Mouse (Mus musculus) midbrain, embryonic 14.5 days (tissue): ENCODE measurements around the gene Mgll. TPM values are rescaled to one million over a fixed set of nuclear protein-coding genes. Genes with fewer than 3 reads are reported as not detected.

Source experiments
- ATAC-seq: fragments of 200-750 bp; cut with Nextera tagmentation; 2 replicates; pipeline ENCODE4 v1.8.0; 2017; ENCODE audit warnings: moderate number of reproducible peaks, moderate library complexity; ENCODE audit not compliant: low FRiP score, low TSS enrichment
- DNase-seq: peaks from one replicate; pipeline ENCODE4 v3.0.0-alpha.2; 2015
- H3K27ac ChIP-seq: fragments of 300-500 bp; sonication (generic); replicated peaks from 2 replicates; pipeline ENCODE4 v1.5.1; 2014; ENCODE audit warnings: mild to moderate bottlenecking, low read depth, low read length, moderate library complexity
- H3K27me3 ChIP-seq: fragments of 300-500 bp; sonication (generic); 2 replicates; pipeline ENCODE4 v1.6.1; 2014; ENCODE audit warnings: low read length, control low read depth, mixed read lengths; ENCODE audit not compliant: control insufficient read depth, insufficient read depth
- H3K36me3 ChIP-seq: fragments of 300-500 bp; sonication (generic); 2 replicates; pipeline ENCODE4 v1.6.1; 2014; ENCODE audit warnings: low read length, control low read depth; ENCODE audit not compliant: control insufficient read depth, insufficient read depth
- H3K4me1 ChIP-seq: fragments of 300-500 bp; sonication (generic); 2 replicates; pipeline ENCODE4 v1.6.1; 2014; ENCODE audit warnings: mild to moderate bottlenecking, antibody characterized with exemption, low read length, control low read depth; ENCODE audit not compliant: control insufficient read depth, insufficient read depth
- H3K4me2 ChIP-seq: fragments of 300-500 bp; sonication (generic); 2 replicates; pipeline ENCODE4 v1.6.1; 2014; ENCODE audit warnings: mild to moderate bottlenecking, low read length, moderate library complexity
- H3K4me3 ChIP-seq: fragments of 300-500 bp; sonication (generic); replicated peaks from 2 replicates; pipeline ENCODE4 v1.5.1; 2014; ENCODE audit warnings: low read depth, low read length
- H3K9ac ChIP-seq: fragments of 300-500 bp; sonication (generic); replicated peaks from 2 replicates; pipeline ENCODE4 v1.6.1; 2014; ENCODE audit warnings: mild to moderate bottlenecking, low read length, moderate library complexity
- H3K9me3 ChIP-seq: fragments of 300-500 bp; sonication (generic); 2 replicates; pipeline ENCODE4 v1.6.1; 2016; ENCODE audit warnings: low read length, control low read depth, mixed read lengths; ENCODE audit not compliant: control insufficient read depth
- WGBS: fragments of 180-500 bp; shearing (Covaris S2); extraction: QIAGEN DNeasy Blood & Tissue Kit; methylation state at CpG from one replicate; pipeline ENCODE4 v1.1.7; 2014; 5-methylcytosine and 5-hydroxymethylcytosine counted together
- polyA plus RNA-seq: library from polyadenylated mRNA; unstranded; fragments of >200 nt; fragmentation: Nextera tagmentation; extraction: Ambion mirVana; gene quantifications from 2 replicates; pipeline ENCODE4 v1.2.1, GENCODE M21; 2014

Gene Mgll
- polyA plus RNA-seq, 1 experiment from 2014 or later, result 21.5 TPM

DNA sequence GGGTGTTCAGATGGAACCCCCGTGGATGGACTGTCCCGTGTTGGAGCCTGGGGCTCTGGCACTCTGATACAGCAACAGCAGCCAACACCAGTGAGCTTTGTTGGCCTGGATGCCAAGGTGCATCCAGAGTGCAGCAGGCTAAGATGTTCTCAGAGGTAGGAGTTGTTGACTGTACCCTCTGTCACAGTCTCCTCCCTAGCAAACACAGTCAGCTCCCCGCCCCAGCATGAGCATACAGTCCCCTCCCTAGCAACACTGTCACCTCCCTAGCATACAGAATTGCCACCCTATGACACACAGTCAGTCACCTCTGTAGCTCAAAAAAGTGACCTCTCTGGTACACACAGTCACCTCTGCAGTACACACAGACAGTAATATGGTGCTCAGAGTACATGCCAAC lies 92.7 kb downstream of the Mgll start:
- Histone ChIP-seq H3K27me3 (no peaks in the 10 kb centered on the region), H3K4me1 (no peaks in the 10 kb centered on the region), H3K4me2 (no peak overlapping the region), H3K9ac (no peak overlapping the region), H3K9me3 (no peaks in the 10 kb centered on the region), H3K27ac (no peak overlapping the region), H3K4me3 (no peak overlapping the region), H3K36me3 (no peaks in the 10 kb centered on the region)
- WGBS, result 87% methylated on average over 3 of the region's 3 CpGs
- DNase-seq (no peak), ATAC-seq (no peak)

DNA sequence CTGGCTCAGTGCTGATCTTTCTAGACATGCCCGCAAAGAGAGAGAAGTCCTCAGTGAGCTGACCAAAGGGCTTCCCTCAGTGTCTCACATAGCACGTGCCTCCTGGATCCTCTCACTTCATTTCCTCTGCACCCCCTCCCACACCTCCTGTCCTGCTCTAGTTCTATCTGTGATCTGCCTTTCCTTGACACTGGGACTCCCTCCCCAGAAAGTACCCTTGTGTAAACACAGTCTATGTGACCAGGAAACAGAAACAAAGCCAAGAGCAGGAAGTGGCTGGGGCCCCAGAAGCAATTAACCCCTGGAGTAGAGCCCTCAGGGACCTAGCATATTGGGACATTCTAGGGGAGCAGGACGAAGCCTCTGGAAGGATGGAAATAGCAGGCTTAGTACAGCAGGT lies 96.6 kb downstream of the Mgll start:
- Histone ChIP-seq H3K4me2 (no peak overlapping the region), H3K27ac (no peak overlapping the region), H3K4me3 (no peak overlapping the region), H3K27me3 (no peaks in the 10 kb centered on the region), H3K4me1 (no peaks in the 10 kb centered on the region), H3K9me3 (no peaks in the 10 kb centered on the region), H3K36me3 (no peaks in the 10 kb centered on the region), H3K9ac (no peak overlapping the region)
- ATAC-seq, result no peak
- WGBS, result 76% methylated on average over 3 of the region's 3 CpGs
- no peak for DNase-seq

DNA sequence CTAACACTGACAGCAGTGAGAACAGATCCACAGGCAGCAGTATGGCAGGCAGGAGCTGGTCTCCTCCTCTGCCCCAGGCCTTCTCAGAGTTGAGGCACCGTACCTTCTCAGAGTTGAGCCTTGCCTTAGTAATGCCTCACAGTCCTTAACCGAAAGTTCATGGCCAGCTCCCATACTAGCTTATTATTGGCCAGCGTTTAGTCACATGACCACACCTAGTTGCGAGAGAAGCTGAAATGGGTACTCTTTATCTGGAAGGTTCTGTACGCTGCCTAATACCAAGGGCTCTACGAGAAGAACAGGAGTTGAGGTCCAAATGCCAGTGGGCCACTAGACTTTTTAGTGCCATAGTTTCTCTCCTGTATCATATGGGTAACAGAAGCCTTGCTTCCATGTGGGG lies 97.1 kb downstream of the Mgll start:
- Histone ChIP-seq H3K4me3 (no peak overlapping the region), H3K9ac (no peak overlapping the region), H3K4me1 (no peaks in the 10 kb centered on the region), H3K36me3 (no peaks in the 10 kb centered on the region), H3K9me3 (no peaks in the 10 kb centered on the region), H3K27ac (no peak overlapping the region), H3K27me3 (no peaks in the 10 kb centered on the region), H3K4me2 (no peak overlapping the region)
- ATAC-seq, result no peak
- 92% methylated on average over 6 of the region's 6 CpGs for WGBS
- no peak for DNase-seq

GRCm38 (mm10) chr6:88821901-88822300 lies 97.7 kb downstream of the Mgll start:
- DNase-seq (no peak), ATAC-seq (no peak)
- H3K36me3 ChIP-seq, result no peaks in the 10 kb centered on the region
- WGBS, result 77% methylated on average over 11 of the region's 11 CpGs
- no peaks in the 10 kb centered on the region for H3K27me3 ChIP-seq
- no peak overlapping the region for H3K27ac ChIP-seq
- no peak overlapping the region for H3K4me3 ChIP-seq
- H3K9ac ChIP-seq, result no peak overlapping the region
- H3K4me2 ChIP-seq, result no peak overlapping the region
- no peaks in the 10 kb centered on the region for H3K4me1 ChIP-seq
- H3K9me3 ChIP-seq, result no peaks in the 10 kb centered on the region

DNA sequence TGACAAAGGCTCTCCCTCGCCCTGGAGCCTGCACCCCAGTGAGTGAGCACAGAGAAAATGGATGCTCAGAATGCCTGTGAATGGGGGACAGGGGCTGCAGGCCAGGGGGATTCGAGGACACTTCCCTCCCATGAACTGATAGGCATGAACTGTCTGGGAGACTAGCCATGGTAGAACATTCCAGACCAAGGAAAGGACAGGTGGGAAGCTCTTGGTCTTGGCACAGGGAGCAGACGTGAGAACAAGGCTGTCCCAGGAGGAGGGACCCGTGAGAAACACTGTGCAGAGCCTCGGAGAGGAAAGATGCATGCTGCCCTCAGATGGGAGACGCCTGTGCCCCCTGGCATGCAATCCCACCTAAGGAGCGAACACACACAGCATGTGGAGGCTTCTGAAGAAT lies 100.0 kb downstream of the Mgll start:
- H3K4me3 ChIP-seq, result no peak overlapping the region
- H3K9ac ChIP-seq, result no peak overlapping the region
- H3K4me1 ChIP-seq, result no peaks in the 10 kb centered on the region
- no peak overlapping the region for H3K4me2 ChIP-seq
- ATAC-seq (no peak), DNase-seq (no peak)
- WGBS, result 64% methylated on average over 7 of the region's 7 CpGs
- H3K27me3 ChIP-seq, result no peaks in the 10 kb centered on the region
- no peak overlapping the region for H3K27ac ChIP-seq
- no peaks in the 10 kb centered on the region for H3K9me3 ChIP-seq
- H3K36me3 ChIP-seq, result no peaks in the 10 kb centered on the region

- WGBS, result 66% methylated on average over 3 of the region's 3 CpGs
- no peaks in the 10 kb centered on the region for H3K9me3 ChIP-seq
- no peaks in the 10 kb centered on the region for H3K27me3 ChIP-seq
- H3K4me3 ChIP-seq, result no peak overlapping the region
- no peak overlapping the region for H3K27ac ChIP-seq
- no peak for ATAC-seq
- H3K4me1 ChIP-seq, result no peaks in the 10 kb centered on the region
- no peak for DNase-seq
- H3K4me2 ChIP-seq, result no peak overlapping the region
- H3K36me3 ChIP-seq, result no peaks in the 10 kb centered on the region
- H3K9ac ChIP-seq, result no peak overlapping the region
These were observed 101.9 kb downstream of the Mgll start for GRCm38 (mm10) chr6:88826088-88826487.

GRCm38 (mm10) chr6:88826545-88826944 lies 102.3 kb downstream of the Mgll start:
- Histone ChIP-seq H3K27me3 (no peaks in the 10 kb centered on the region), H3K4me2 (no peak overlapping the region), H3K36me3 (no peaks in the 10 kb centered on the region), H3K9me3 (no peaks in the 10 kb centered on the region), H3K27ac (no peak overlapping the region), H3K9ac (no peak overlapping the region), H3K4me1 (no peaks in the 10 kb centered on the region), H3K4me3 (no peak overlapping the region)
- 37% methylated on average over 6 of the region's 6 CpGs for WGBS
- peak; percentile 52; the same call in 1 of the 2 replicates for ATAC-seq
- peak; percentile 77 for DNase-seq

- Histone ChIP-seq H3K27me3 (no peaks in the 10 kb centered on the region), H3K27ac (no peak overlapping the region), H3K4me3 (no peak overlapping the region), H3K9ac (no peak overlapping the region), H3K9me3 (no peaks in the 10 kb centered on the region), H3K36me3 (no peaks in the 10 kb centered on the region), H3K4me1 (no peaks in the 10 kb centered on the region), H3K4me2 (no peak overlapping the region)
- DNase-seq, result no peak
- no peak for ATAC-seq
- 69% methylated on average over 3 of the region's 3 CpGs for WGBS
These were observed 102.8 kb downstream of the Mgll start for GRCm38 (mm10) chr6:88826965-88827364.

- no peak for DNase-seq
- H3K4me1 ChIP-seq, result no peaks in the 10 kb centered on the region
- WGBS, result 59% methylated on average over 13 of the region's 13 CpGs
- ATAC-seq, result no peak
- no peaks in the 10 kb centered on the region for H3K27me3 ChIP-seq
- no peaks in the 10 kb centered on the region for H3K36me3 ChIP-seq
- H3K4me3 ChIP-seq, result no peak overlapping the region
- H3K9me3 ChIP-seq, result no peaks in the 10 kb centered on the region
- H3K9ac ChIP-seq, result no peak overlapping the region
- H3K27ac ChIP-seq, result no peak overlapping the region
- H3K4me2 ChIP-seq, result no peak overlapping the region
These were observed 103.4 kb downstream of the Mgll start for GRCm38 (mm10) chr6:88827395-88828205.
